Mouse (Mus musculus) CH12.LX (cell line): ENCODE results near the gene Ank2. TPM values are rescaled to one million over a fixed set of nuclear protein-coding genes. Genes with fewer than 3 reads are reported as not detected.

Experiments used
- DNase-seq: peaks from one replicate; pipeline ENCODE4 v3.0.0-alpha.2; 2013; ENCODE audit errors: extremely low read depth
- H3K27ac ChIP-seq: 2 replicates; pipeline ENCODE4 v1.5.1; 2012; ENCODE audit warnings: low read depth, mild to moderate bottlenecking, control low read depth, moderate library complexity; ENCODE audit not compliant: insufficient read depth
- H3K27me3 ChIP-seq: replicated peaks from 2 replicates; pipeline ENCODE3; 2012; ENCODE audit warnings: inconsistent platforms
- H3K36me3 ChIP-seq, 2 experiments: replicated peaks in 1 of 2; 2 replicates each; pipeline versions ENCODE3 to v1.6.1; 2012; ENCODE audit warnings: inconsistent platforms in 1 of 2, low read length in 1 of 2, mild to moderate bottlenecking in 1 of 2, mixed read lengths in 1 of 2, moderate library complexity in 1 of 2; ENCODE audit not compliant: control insufficient read depth in 1 of 2, insufficient read depth in 1 of 2
- H3K4me1 ChIP-seq, 2 experiments: 2 replicates each; pipeline ENCODE4 v1.6.1; 2012; ENCODE audit warnings: inconsistent platforms in 1 of 2, moderate library complexity in 1 of 2; ENCODE audit not compliant: insufficient read depth in 2 of 2, control insufficient read depth in 1 of 2
- H3K4me2 ChIP-seq: 2 replicates; pipeline ENCODE4 v1.6.1; 2012; ENCODE audit warnings: low read depth, mild to moderate bottlenecking, control low read depth; ENCODE audit not compliant: poor library complexity, insufficient read depth, severe bottlenecking
- H3K4me3 ChIP-seq, 3 experiments: fragments of 150-350 bp in 1 of 3; sonication (generic) in 1 of 3; replicated peaks in 1 of 3; 2 replicates each; pipeline versions ENCODE3 to v1.5.1; 2011 to 2012; ENCODE audit warnings: low read depth in 2 of 3, low read length in 2 of 3, mild to moderate bottlenecking in 2 of 3, moderate library complexity in 2 of 3, control low read depth in 1 of 3, improper control_type of control experiment in 1 of 3, inconsistent platforms in 1 of 3, mixed read lengths in 1 of 3; ENCODE audit not compliant: poor library complexity in 1 of 3
- H3K79me2 ChIP-seq: replicated peaks from 2 replicates; pipeline ENCODE4 v1.6.1; 2012; ENCODE audit warnings: mild to moderate bottlenecking, moderate library complexity; ENCODE audit not compliant: control insufficient read depth, poor library complexity, insufficient read depth, severe bottlenecking; ENCODE audit errors: extremely low read depth
- H3K9ac ChIP-seq: 2 replicates; pipeline ENCODE4 v1.6.1; 2012; ENCODE audit warnings: low read depth, mild to moderate bottlenecking, control low read depth, moderate library complexity; ENCODE audit not compliant: insufficient read depth
- H3K9me3 ChIP-seq: replicated peaks from 2 replicates; pipeline ENCODE3; 2012; ENCODE audit warnings: low read length, inconsistent platforms, mixed read lengths
- CHD1 ChIP-seq: IDR thresholded peaks from 2 replicates; pipeline ENCODE4 v1.6.1; 2012; ENCODE audit warnings: low read depth, low read length, improper control_type of control experiment, inconsistent platforms
- CTCF ChIP-seq, 2 experiments: IDR thresholded peaks in 1 of 2; conservative IDR thresholded peaks in 1 of 2; 2 replicates each; pipeline ENCODE4 v1.5.1; 2011 to 2012; ENCODE audit warnings: low read depth in 2 of 2, low read length in 2 of 2, improper control_type of control experiment in 1 of 2, inconsistent platforms in 1 of 2, mild to moderate bottlenecking in 1 of 2, moderate library complexity in 1 of 2
- E2F4 ChIP-seq: IDR thresholded peaks from 2 replicates; pipeline ENCODE4 v1.6.1; 2011; ENCODE audit warnings: low read depth, low read length, improper control_type of control experiment; ENCODE audit not compliant: insufficient replicate concordance
- EP300 ChIP-seq: IDR thresholded peaks from 2 replicates; pipeline ENCODE4 v1.6.1; 2011; ENCODE audit warnings: low read length, improper control_type of control experiment
- ETS1 ChIP-seq: conservative IDR thresholded peaks from 2 replicates; pipeline ENCODE4 v1.6.1; 2012; ENCODE audit warnings: low read depth, mild to moderate bottlenecking, inconsistent platforms, low read length, improper control_type of control experiment, moderate library complexity
- GABPA ChIP-seq: IDR thresholded peaks from 2 replicates; pipeline ENCODE4 v1.6.1; 2012; ENCODE audit warnings: low read depth, low read length, improper control_type of control experiment, inconsistent platforms; ENCODE audit not compliant: insufficient replicate concordance
- JUND ChIP-seq: conservative IDR thresholded peaks from 2 replicates; pipeline ENCODE4 v1.6.1; 2011; ENCODE audit warnings: low read depth, low read length, improper control_type of control experiment
- KAT2A ChIP-seq: IDR thresholded peaks from 2 replicates; pipeline ENCODE4 v1.6.1; 2012; ENCODE audit warnings: low read length, improper control_type of control experiment, inconsistent platforms; ENCODE audit not compliant: insufficient replicate concordance
- MAFK ChIP-seq: IDR thresholded peaks from 2 replicates; pipeline ENCODE4 v1.6.1; 2011; ENCODE audit warnings: low read length, improper control_type of control experiment; ENCODE audit not compliant: insufficient replicate concordance
- MAZ ChIP-seq: IDR thresholded peaks from 2 replicates; pipeline ENCODE4 v1.6.1; 2012; ENCODE audit warnings: low read depth, mild to moderate bottlenecking, inconsistent platforms, low read length, improper control_type of control experiment, moderate library complexity
- NELFE ChIP-seq: IDR thresholded peaks from 2 replicates; pipeline ENCODE4 v1.6.1; 2011; ENCODE audit warnings: low read depth, low read length, improper control_type of control experiment
- NRF1 ChIP-seq: IDR thresholded peaks from 2 replicates; pipeline ENCODE4 v1.6.1; 2014; ENCODE audit warnings: low read depth, mild to moderate bottlenecking, inconsistent platforms, low read length, improper control_type of control experiment, moderate library complexity
- POLR2AphosphoS2 ChIP-seq: IDR thresholded peaks from 2 replicates; pipeline ENCODE4 v1.6.1; 2011; ENCODE audit warnings: low read depth, low read length, improper control_type of control experiment
- RAD21 ChIP-seq: IDR thresholded peaks from 2 replicates; pipeline ENCODE4 v1.6.1; 2011; ENCODE audit warnings: low read depth, mild to moderate bottlenecking, low read length, improper control_type of control experiment, moderate library complexity
- RCOR1 ChIP-seq: conservative IDR thresholded peaks from 2 replicates; pipeline ENCODE4 v1.6.1; 2012; ENCODE audit warnings: low read depth, mild to moderate bottlenecking, inconsistent platforms, low read length, improper control_type of control experiment
- SIN3A ChIP-seq: IDR thresholded peaks from 2 replicates; pipeline ENCODE4 v1.6.1; 2012; ENCODE audit warnings: low read length, improper control_type of control experiment, inconsistent platforms
- SMC3 ChIP-seq: IDR thresholded peaks from 2 replicates; pipeline ENCODE4 v1.6.1; 2011; ENCODE audit warnings: low read depth, low read length, improper control_type of control experiment
- TBP ChIP-seq: conservative IDR thresholded peaks from 2 replicates; pipeline ENCODE4 v1.6.1; 2011; ENCODE audit warnings: low read depth, low read length, improper control_type of control experiment
- TCF12 ChIP-seq: IDR thresholded peaks from 2 replicates; pipeline ENCODE4 v1.6.1; 2014; ENCODE audit warnings: low read depth, mild to moderate bottlenecking, inconsistent platforms, low read length, improper control_type of control experiment
- ZKSCAN1 ChIP-seq: IDR thresholded peaks from 2 replicates; pipeline ENCODE4 v1.6.1; 2012; ENCODE audit warnings: low read depth, inconsistent platforms, low read length, improper control_type of control experiment, borderline replicate concordance
- ZMIZ1 ChIP-seq: IDR thresholded peaks from 2 replicates; pipeline ENCODE4 v1.6.1; 2012; ENCODE audit warnings: low read depth, mild to moderate bottlenecking, inconsistent platforms, low read length, improper control_type of control experiment
- dilution Hi-C: fragments of 300-500 bp; cut with MboI; formaldehyde crosslinking; loops from 2 replicates; pipeline ENCODE4 v1.14.3; 2020; ENCODE audit warnings: low sequenced_read_pairs; ENCODE audit not compliant: extremely low pct_unique_long_range_greater_than_20kb, extremely low pct_ligation_motif_present
- in situ Hi-C: fragments of 300-500 bp; cut with MboI; formaldehyde crosslinking; loops from 3 replicates; pipeline ENCODE4 v1.14.3; 2019; ENCODE audit warnings: low sequenced_read_pairs, low pct_ligation_motif_present, low pct_unique_long_range_greater_than_20kb, mixed read lengths
- polyA plus RNA-seq: library from polyadenylated mRNA; unstranded; fragments of >175 nt; gene quantifications from 2 replicates; pipeline ENCODE4 v1.2.1, GENCODE M21; 2012; ENCODE audit warnings: low read depth; ENCODE audit not compliant: insufficient read length
- total RNA-seq, 2 experiments: library from RNA; depleted of rRNA; stranded (reverse); fragments of 300-350 nt in 1 of 2; fragments of >200 nt in 1 of 2; gene quantifications; 2 replicates each; pipeline ENCODE4 v1.2.3; 2012 to 2014

The Ank2 gene
- total and polyA plus RNA-seq, 3 experiments, result 3.9 to 20.9 (median 12.2) TPM

GRCm38 (mm10) chr3:127334876-127335275 is 164.3 kb downstream of the Ank2 start:
- in situ Hi-C loops (loop anchor here (25.0 kb wide), 1 partner anchor 202 kb away; no protein-coding TSS in a partner anchor), dilution Hi-C loops (no loop called here)
- Histone ChIP-seq H3K27ac (no peak overlapping the region), H3K79me2 (no peaks in the 10 kb centered on the region), H3K4me2 (no peak overlapping the region), H3K36me3 (no peaks in the 10 kb centered on the region), H3K4me3 (no peak overlapping the region), H3K9me3 (no peaks in the 10 kb centered on the region), H3K4me1 (peaks cover 0 to 7% of the 10 kb centered on the region in 2 experiments; a peak in 2 of 4 replicates), H3K27me3 (no peaks in the 10 kb centered on the region), H3K9ac (no peak overlapping the region)
- DNase-seq, result no peak
- TF ChIP-seq SMC3, result no peak
- no peak for TF ChIP-seq RAD21
- TF ChIP-seq RCOR1, result no peak
- no peak for TF ChIP-seq SIN3A
- no peak for TF ChIP-seq EP300
- TF ChIP-seq POLR2AphosphoS2, result no peak
- TF ChIP-seq NELFE, result no peak
- no peak for TF ChIP-seq MAZ
- TF ChIP-seq ZKSCAN1, result no peak
- TF ChIP-seq GABPA, result no peak
- no peak for TF ChIP-seq E2F4

- Histone ChIP-seq H3K4me3 (no peak overlapping the region), H3K36me3 (no peaks in the 10 kb centered on the region), H3K27me3 (no peaks in the 10 kb centered on the region), H3K27ac (no peak overlapping the region), H3K9me3 (no peaks in the 10 kb centered on the region), H3K4me2 (no peak overlapping the region), H3K79me2 (no peaks in the 10 kb centered on the region), H3K4me1 (peaks cover 0 to 7% of the 10 kb centered on the region in 2 experiments; a peak in 2 of 4 replicates), H3K9ac (no peak overlapping the region)
- in situ Hi-C loops (loop anchor here (25.0 kb wide), 1 partner anchor 206 kb away; no protein-coding TSS in a partner anchor), dilution Hi-C loops (no loop called here)
- TF ChIP-seq CTCF (conservative IDR thresholded peaks at IDR 0.05 in 1 of 2, IDR thresholded peaks at IDR 0.05 in 1 of 2; ENCODE audit: low read depth in 2 of 2, low read length in 2 of 2), result no peak
- TF ChIP-seq MAZ, result no peak
- no peak for TF ChIP-seq ETS1
- no peak for DNase-seq
Observed at GRCm38 (mm10) chr3:127331562-127331961, 167.6 kb downstream of the Ank2 start.

GRCm38 (mm10) chr3:127326355-127326754 is 172.8 kb downstream of the Ank2 start:
- in situ Hi-C loops, result loop anchor here (10.0 to 25.0 kb wide), 3 partner anchors 98 to 211 kb away; no protein-coding TSS in a partner anchor
- no peak overlapping the region for H3K4me2 ChIP-seq
- TF ChIP-seq CHD1, result no peak
- TF ChIP-seq ZMIZ1, result no peak
- peak; percentile 41 for TF ChIP-seq SMC3
- no peak for TF ChIP-seq JUND
- no peak for TF ChIP-seq NRF1
- TF ChIP-seq KAT2A, result no peak
- no peak for TF ChIP-seq MAFK
- TF ChIP-seq CTCF (conservative IDR thresholded peaks at IDR 0.05 in 1 of 2, IDR thresholded peaks at IDR 0.05 in 1 of 2; ENCODE audit: low read depth in 2 of 2, low read length in 2 of 2), result peak in 1 of 2 experiments; percentile 52; a peak in 2 of 4 replicates
- peak; percentile 34 for TF ChIP-seq RAD21
- TF ChIP-seq TCF12, result no peak
- no peak for TF ChIP-seq TBP
- TF ChIP-seq, all 38 proteins: peak for 3
- Histone ChIP-seq H3K4me3 (no peak overlapping the region), H3K27me3 (no peaks in the 10 kb centered on the region), H3K79me2 (no peaks in the 10 kb centered on the region), H3K36me3 (no peaks in the 10 kb centered on the region), H3K4me1 (peaks cover 7 to 19% of the 10 kb centered on the region in 2 experiments; a peak in 3 of 4 replicates), H3K9me3 (no peaks in the 10 kb centered on the region), H3K27ac (no peak overlapping the region), H3K9ac (no peak overlapping the region)
- dilution Hi-C loops, result no loop called here
- no peak for DNase-seq
